Mouse (Mus musculus) heart, adult 2 months (tissue): Measurements from ENCODE around the gene Efna3. TPM values are rescaled to one million over a fixed set of nuclear protein-coding genes. Genes with fewer than 3 reads are reported as not detected.

Source experiments
- DNase-seq, 2 experiments: peaks; one replicate each; pipeline ENCODE4 v3.0.0; 2021
- H3K27ac ChIP-seq: fragments of 200-600 bp; 2 replicates; pipeline ENCODE4 v1.8.1; 2022
- H3K27me3 ChIP-seq: fragments of 200-500 bp; 2 replicates; pipeline ENCODE4 v1.6.1; 2012; ENCODE audit warnings: mild to moderate bottlenecking, low read length, inconsistent platforms, mixed read lengths; ENCODE audit not compliant: control insufficient read depth, insufficient read depth
- H3K36me3 ChIP-seq: fragments of 200-500 bp; 2 replicates; pipeline ENCODE4 v1.6.1; 2012; ENCODE audit warnings: low read length, inconsistent platforms; ENCODE audit not compliant: control insufficient read depth, insufficient read depth
- H3K4me1 ChIP-seq: fragments of 200-500 bp; 2 replicates; pipeline ENCODE4 v1.6.1; 2011; ENCODE audit warnings: low read length; ENCODE audit not compliant: control insufficient read depth, insufficient read depth
- H3K4me3 ChIP-seq: fragments of 200-600 bp; 2 replicates; pipeline ENCODE4 v1.8.1; 2022
- H3K79me2 ChIP-seq: fragments of 200-500 bp; replicated peaks from 2 replicates; pipeline ENCODE4 v1.6.1; 2012; ENCODE audit warnings: mild to moderate bottlenecking, inconsistent platforms, low read length, moderate library complexity, mixed read lengths; ENCODE audit not compliant: control insufficient read depth, insufficient read depth
- H3K9ac ChIP-seq: fragments of 200-500 bp; 2 replicates; pipeline ENCODE4 v1.6.1; 2012; ENCODE audit warnings: low read depth, mild to moderate bottlenecking, control low read depth, inconsistent platforms, low read length, mixed read lengths
- CTCF ChIP-seq: fragments of 200-600 bp; IDR thresholded peaks from 2 replicates; pipeline ENCODE4 v1.8.1; 2022; ENCODE audit warnings: antibody characterized with exemption, mild to moderate bottlenecking, moderate library complexity
- EP300 ChIP-seq: fragments of 200-500 bp; IDR thresholded peaks from 2 replicates; pipeline ENCODE4 v1.6.1; 2011; ENCODE audit warnings: low read depth, low read length, control low read depth; ENCODE audit not compliant: insufficient read depth
- POLR2A ChIP-seq: fragments of 200-500 bp; IDR thresholded peaks from 2 replicates; pipeline ENCODE4 v1.6.1; 2011; ENCODE audit warnings: mild to moderate bottlenecking, low read depth, low read length, control low read depth; ENCODE audit not compliant: insufficient read depth
- WGBS: fragments of 180-500 bp; shearing (Covaris S2); methylation state at CpG from one replicate; pipeline ENCODE4 v1.1.7; 2018; 5-methylcytosine and 5-hydroxymethylcytosine counted together
- intact Hi-C: fragments of 180-260 bp; cut with DNase I; formaldehyde crosslinking; loops from one replicate; pipeline ENCODE4 v1.15.1; 2025
- polyA plus RNA-seq: library from polyadenylated mRNA; depleted of rRNA; stranded (reverse); fragments of >200 nt; gene quantifications from 2 replicates; pipeline ENCODE4 v1.2.3, GENCODE M21; 2012
- total RNA-seq, 2 experiments: library from RNA; stranded (reverse); gene quantifications; 2 replicates each; pipeline ENCODE4 v1.2.3; 2021

The Efna3 gene
- total and polyA plus RNA-seq, 3 experiments, result not detected

DNA sequence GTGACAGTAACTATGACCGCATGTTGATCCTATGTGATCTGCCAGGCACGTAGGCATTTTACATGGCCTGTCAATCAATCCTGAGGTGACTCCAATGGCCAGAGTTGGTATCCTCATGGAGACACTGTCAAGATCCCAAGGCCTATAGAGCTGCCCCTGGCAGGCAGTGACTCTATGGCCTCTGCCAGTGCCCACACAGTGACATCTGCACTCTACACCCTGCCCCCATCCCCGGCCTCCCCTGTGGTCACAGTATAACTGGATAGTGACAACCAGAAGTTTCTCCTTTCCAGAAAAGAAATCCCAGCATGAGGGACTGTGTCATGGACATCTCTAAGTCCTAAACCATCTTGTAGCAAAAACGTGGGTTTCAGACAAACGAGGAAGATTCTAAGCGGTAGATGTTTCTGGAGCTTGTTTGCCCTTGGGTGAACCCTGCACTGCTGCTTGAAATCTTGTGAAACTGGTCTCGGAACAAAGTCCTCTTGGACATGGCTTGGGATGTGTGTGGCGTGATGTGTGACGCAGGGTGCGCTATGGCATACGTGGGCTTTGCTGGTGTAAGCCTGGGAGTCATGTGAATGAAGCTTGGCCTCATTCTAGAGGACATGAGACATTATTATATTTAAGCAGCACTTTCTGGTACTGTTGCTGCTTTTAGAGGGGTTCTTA, 29.4 kb downstream of the Efna3 start:
- Histone ChIP-seq H3K27ac (no peak overlapping the region), H3K9ac (no peak overlapping the region), H3K79me2 (no peaks in the 10 kb centered on the region), H3K27me3 (no peaks in the 10 kb centered on the region), H3K4me3 (no peak overlapping the region), H3K4me1 (peaks cover 3% of the 10 kb centered on the region; the same call in 1 of the 2 replicates), H3K36me3 (no peaks in the 10 kb centered on the region)
- intact Hi-C loops, result no loop called here
- DNase-seq, result no peak
- TF ChIP-seq CTCF, result no peak
- TF ChIP-seq POLR2A, result no peak
- no peak for TF ChIP-seq EP300
- WGBS, result 89% methylated on average over 11 of the region's 11 CpGs

DNA sequence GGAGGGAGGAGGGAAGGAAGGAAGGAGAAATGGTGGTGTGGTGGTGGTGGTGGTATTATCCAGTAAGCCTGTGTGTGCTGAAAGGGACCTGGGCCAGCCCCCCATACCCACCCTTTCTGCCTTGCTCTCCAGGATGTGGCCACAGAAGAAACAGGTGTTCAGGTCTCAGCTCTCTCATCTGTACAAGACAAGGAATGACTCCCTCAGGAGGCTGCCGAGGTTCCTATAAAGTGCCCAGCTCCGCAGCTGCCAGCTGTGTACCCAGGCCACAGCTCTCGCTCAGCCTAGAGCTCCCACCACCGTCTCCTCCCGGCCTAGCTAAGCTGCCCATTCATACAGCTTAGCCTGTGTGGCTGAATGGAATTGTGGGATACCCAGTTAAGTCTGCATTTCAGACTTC, 30.5 kb downstream of the Efna3 start:
- no peak for TF ChIP-seq POLR2A
- TF ChIP-seq EP300, result no peak
- no peak for TF ChIP-seq CTCF
- no peak overlapping the region for H3K27ac ChIP-seq
- peaks cover 10% of the 10 kb centered on the region; the same call in 1 of the 2 replicates for H3K4me1 ChIP-seq
- WGBS, result 81% methylated on average over 5 of the region's 5 CpGs
- intact Hi-C loops, result no loop called here
- no peaks in the 10 kb centered on the region for H3K79me2 ChIP-seq
- no peak overlapping the region for H3K4me3 ChIP-seq
- H3K27me3 ChIP-seq, result no peaks in the 10 kb centered on the region
- H3K9ac ChIP-seq, result no peak overlapping the region
- H3K36me3 ChIP-seq, result no peaks in the 10 kb centered on the region
- no peak for DNase-seq

DNA sequence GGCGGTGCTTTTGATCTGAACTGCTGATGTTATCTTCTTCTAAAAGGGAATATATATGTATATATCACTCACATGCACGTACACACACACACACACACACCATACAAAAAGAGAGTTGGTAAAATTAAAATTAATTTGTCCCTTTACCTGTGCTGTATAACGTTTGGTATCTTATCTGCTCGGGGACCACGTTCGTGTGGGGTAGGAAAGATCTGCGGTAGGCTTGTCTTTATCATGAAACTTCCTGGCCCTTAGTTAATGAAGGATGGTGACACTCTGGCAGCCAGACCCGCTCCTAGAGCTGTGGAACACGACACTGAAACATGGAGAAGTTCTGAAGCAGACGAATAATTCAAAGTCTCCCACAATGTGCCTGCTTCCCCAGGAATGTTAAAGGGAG, 30.9 kb downstream of the Efna3 start:
- Histone ChIP-seq H3K27ac (no peak overlapping the region), H3K79me2 (no peaks in the 10 kb centered on the region), H3K36me3 (no peaks in the 10 kb centered on the region), H3K9ac (no peak overlapping the region), H3K27me3 (no peaks in the 10 kb centered on the region), H3K4me1 (peaks cover 10% of the 10 kb centered on the region; the same call in 1 of the 2 replicates), H3K4me3 (no peak overlapping the region)
- DNase-seq, result no peak
- no peak for TF ChIP-seq CTCF
- TF ChIP-seq EP300, result no peak
- TF ChIP-seq POLR2A, result no peak
- intact Hi-C loops, result no loop called here
- 41% methylated on average over 10 of the region's 10 CpGs for WGBS

DNA sequence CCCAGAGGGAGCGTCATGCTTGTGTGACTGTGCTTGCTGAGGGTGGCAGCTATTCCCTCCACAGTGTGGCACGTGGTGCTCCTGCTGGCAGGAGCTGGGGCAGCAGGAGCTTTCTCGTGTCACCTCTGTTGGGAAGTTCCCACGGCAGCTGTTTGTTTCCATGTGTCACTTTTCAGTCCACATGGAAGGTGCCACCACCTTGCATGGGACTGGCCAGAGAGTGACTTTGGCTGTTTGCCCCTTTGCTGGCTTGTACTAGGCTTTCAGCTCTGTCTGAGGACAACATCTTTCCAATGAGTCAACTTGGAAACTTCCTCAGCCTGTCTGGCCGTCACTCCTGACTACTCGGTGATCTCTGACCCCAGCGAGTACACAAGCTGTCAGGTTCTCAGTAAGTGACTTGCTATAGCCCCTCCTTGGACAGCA, 34.2 kb downstream of the Efna3 start:
- peak; percentile 25 for TF ChIP-seq CTCF
- TF ChIP-seq EP300, result 0 out of 2 replicates have a peak, but pooled peaks have one; percentile 30
- TF ChIP-seq POLR2A, result no peak
- Histone ChIP-seq H3K27me3 (no peaks in the 10 kb centered on the region), H3K9ac (no peak overlapping the region), H3K27ac (no peak overlapping the region), H3K4me3 (no peak overlapping the region), H3K79me2 (no peaks in the 10 kb centered on the region), H3K36me3 (no peaks in the 10 kb centered on the region), H3K4me1 (peaks cover 11% of the 10 kb centered on the region; the same call in 1 of the 2 replicates)
- intact Hi-C loops, result no loop called here
- DNase-seq, result peak; percentile 43 to 58
- WGBS, result 19% methylated on average over 7 of the region's 7 CpGs

DNA sequence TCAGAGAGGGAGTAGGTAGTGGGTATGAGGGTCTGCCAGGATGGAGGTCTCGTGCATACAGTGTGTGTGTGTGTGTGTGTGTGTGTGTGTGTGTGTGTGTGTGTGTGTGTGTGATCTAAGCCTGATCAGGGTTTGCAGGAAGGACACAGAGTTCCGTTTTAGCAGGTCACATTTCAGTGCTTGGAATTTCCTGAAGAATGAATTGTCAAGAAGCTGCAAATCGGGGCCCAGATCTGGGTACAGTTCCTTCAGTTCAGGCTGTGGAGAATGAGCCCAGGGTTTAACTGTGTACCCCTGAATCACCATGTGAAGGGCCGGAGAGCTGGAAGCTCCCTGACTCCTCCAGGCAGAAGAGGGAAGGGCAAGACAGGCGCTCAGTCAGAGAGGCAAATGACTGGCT, 35.5 kb downstream of the Efna3 start:
- whole genome bisulfite sequencing, result 48% methylated on average over 5 of the region's 5 CpGs
- Histone ChIP-seq H3K27me3 (no peaks in the 10 kb centered on the region), H3K27ac (peak overlapping the region; percentile 56), H3K9ac (no peak overlapping the region), H3K79me2 (no peaks in the 10 kb centered on the region), H3K36me3 (no peaks in the 10 kb centered on the region), H3K4me3 (no peak overlapping the region), H3K4me1 (peaks cover 11% of the 10 kb centered on the region; the same call in 1 of the 2 replicates)
- intact Hi-C loops, result no loop called here
- no peak for DNase-seq
- TF ChIP-seq CTCF (peak; percentile 7; the same call in 1 of the 2 replicates), POLR2A (no peak)

DNA sequence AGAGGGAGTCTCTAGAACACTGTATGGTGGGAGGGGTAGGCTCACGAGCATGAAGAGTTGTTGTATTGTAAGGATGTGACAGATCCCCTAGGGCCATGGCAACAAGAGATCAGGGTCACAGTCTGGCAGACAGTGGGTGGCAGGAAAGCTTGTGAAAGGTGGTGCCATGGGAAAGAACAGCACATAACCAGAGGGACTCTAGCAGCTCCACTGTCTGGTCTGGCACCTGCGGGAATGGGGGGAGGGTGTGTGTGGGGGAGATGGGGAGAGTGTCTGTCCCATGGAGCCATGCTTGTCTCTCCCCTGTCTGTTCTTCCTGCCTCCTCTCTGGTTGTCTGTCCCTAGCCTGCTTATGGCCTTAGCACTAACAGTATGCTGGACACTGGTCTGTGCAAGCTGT, 37.2 kb downstream of the Efna3 start:
- Histone ChIP-seq H3K36me3 (no peaks in the 10 kb centered on the region), H3K79me2 (no peaks in the 10 kb centered on the region), H3K9ac (no peak overlapping the region), H3K4me1 (peaks cover 14% of the 10 kb centered on the region), H3K27ac (no peak overlapping the region), H3K4me3 (no peak overlapping the region), H3K27me3 (no peaks in the 10 kb centered on the region)
- WGBS, result 56% methylated on average over 2 of the region's 2 CpGs
- no peak for DNase-seq
- intact Hi-C loops, result no loop called here
- TF ChIP-seq POLR2A (no peak), EP300 (no peak)
